Mouse (Mus musculus) embryonic fibroblast, embryonic 13.5 days (primary cell): ENCODE results near the gene Ttc16. TPM values are rescaled to one million over a fixed set of nuclear protein-coding genes. Genes with fewer than 3 reads are reported as not detected.

Experiments
- H3K27ac ChIP-seq: 2 replicates; pipeline ENCODE4 v1.5.1; 2012; ENCODE audit warnings: low read length, control low read depth, inconsistent platforms; ENCODE audit not compliant: insufficient read depth
- H3K4me1 ChIP-seq: 2 replicates; pipeline ENCODE4 v1.6.1; 2011; ENCODE audit warnings: low read length; ENCODE audit not compliant: control insufficient read depth, insufficient read depth
- H3K4me3 ChIP-seq: 2 replicates; pipeline ENCODE4 v1.5.1; 2011; ENCODE audit warnings: mild to moderate bottlenecking, control low read depth, low read length; ENCODE audit not compliant: insufficient read depth
- CTCF ChIP-seq: IDR thresholded peaks from 2 replicates; pipeline ENCODE4 v1.5.1; 2011; ENCODE audit warnings: mild to moderate bottlenecking, control low read depth, low read length, moderate library complexity, borderline replicate concordance; ENCODE audit not compliant: insufficient read depth
- POLR2A ChIP-seq: IDR thresholded peaks from 2 replicates; pipeline ENCODE4 v1.6.1; 2011; ENCODE audit warnings: low read depth, mild to moderate bottlenecking, control low read depth, low read length, moderate library complexity
- polyA plus RNA-seq: library from polyadenylated mRNA; stranded (reverse); fragments of >200 nt; gene quantifications from 2 replicates; pipeline ENCODE4 v1.2.4, GENCODE M21; 2011; ENCODE audit warnings: low read depth; ENCODE audit not compliant: missing spikeins, insufficient read length

Gene Ttc16
- polyA plus RNA-seq, result 0.40 and 0.67 TPM in 2 replicates

- peaks cover 7% of the 10 kb centered on the region for H3K4me1 ChIP-seq
- H3K4me3 ChIP-seq, result peak within 1 kb of the TSS; percentile 75
- TF ChIP-seq CTCF (no peak), POLR2A (peak; percentile 94)
- peak within 1 kb of the TSS; percentile 37 for H3K27ac ChIP-seq
Measured at GRCm38 (mm10) chr2:32775359-32776074, at the start of gene Ttc16, which contains the start of gene Ptrh1. TSS of gene Ttc16 (minus strand) at chr2:32775633. TSS of gene Ptrh1 (plus strand) at chr2:32775786.

- TF ChIP-seq CTCF (no peak), POLR2A (no peak)
- Histone ChIP-seq H3K27ac (no peak overlapping the region), H3K4me1 (no peaks in the 10 kb centered on the region), H3K4me3 (no peak overlapping the region)
Measured at GRCm38 (mm10) chr2:32824778-32825177, 49.3 kb upstream of the Ttc16 start.

- no peak overlapping the region for H3K27ac ChIP-seq
- no peak for TF ChIP-seq CTCF
- TF ChIP-seq POLR2A, result no peak
- H3K4me1 ChIP-seq, result no peaks in the 10 kb centered on the region
- no peak overlapping the region for H3K4me3 ChIP-seq
Measured at GRCm38 (mm10) chr2:32824181-32824580, 48.7 kb upstream of the Ttc16 start.

- Histone ChIP-seq H3K4me1 (no peaks in the 10 kb centered on the region), H3K27ac (no peak overlapping the region)
- TF ChIP-seq POLR2A, result no peak
- no peak for TF ChIP-seq CTCF
Measured at GRCm38 (mm10) chr2:32823579-32824154, 48.2 kb upstream of the Ttc16 start.

GRCm38 (mm10) chr2:32823153-32823552, 47.7 kb upstream of the Ttc16 start:
- Histone ChIP-seq H3K27ac (no peak overlapping the region), H3K4me3 (no peak overlapping the region), H3K4me1 (peaks cover under 1% of the 10 kb centered on the region; the same call in 1 of the 2 replicates)
- TF ChIP-seq CTCF, result no peak
- TF ChIP-seq POLR2A, result no peak

More at GRCm38 (mm10) chr2:32823579-32824154, 48.2 kb upstream of the Ttc16 start:
- H3K4me3 ChIP-seq, result no peak overlapping the region

- TF ChIP-seq POLR2A (no peak), CTCF (no peak)
- Histone ChIP-seq H3K27ac (no peak overlapping the region), H3K4me3 (no peak overlapping the region), H3K4me1 (peaks cover 3% of the 10 kb centered on the region; the same call in 1 of the 2 replicates)
Measured at GRCm38 (mm10) chr2:32822643-32823042, 47.2 kb upstream of the Ttc16 start.

- no peak overlapping the region for H3K27ac ChIP-seq
- no peak overlapping the region for H3K4me3 ChIP-seq
- peaks cover 8% of the 10 kb centered on the region; the same call in 1 of the 2 replicates for H3K4me1 ChIP-seq
- no peak for TF ChIP-seq POLR2A
- TF ChIP-seq CTCF, result no peak
Measured at GRCm38 (mm10) chr2:32821041-32821802, 45.8 kb upstream of the Ttc16 start.

GRCm38 (mm10) chr2:32818208-32818607, 42.8 kb upstream of the Ttc16 start:
- Histone ChIP-seq H3K4me3 (no peak overlapping the region), H3K27ac (no peak overlapping the region), H3K4me1 (peaks cover 8% of the 10 kb centered on the region; the same call in 1 of the 2 replicates)
- TF ChIP-seq CTCF, result no peak
- no peak for TF ChIP-seq POLR2A

- Histone ChIP-seq H3K4me3 (no peak overlapping the region), H3K4me1 (peaks cover 8% of the 10 kb centered on the region; the same call in 1 of the 2 replicates), H3K27ac (no peak overlapping the region)
- no peak for TF ChIP-seq CTCF
- TF ChIP-seq POLR2A, result no peak
Measured at GRCm38 (mm10) chr2:32817589-32817988, 42.2 kb upstream of the Ttc16 start.
